Mouse (Mus musculus) olfactory bulb, adult 2 months (tissue): Measurements from ENCODE around the gene Jazf1.

Experiments used
- CTCF ChIP-seq: fragments of 200-500 bp; IDR thresholded peaks from 2 replicates; pipeline ENCODE4 v1.5.1; 2012; ENCODE audit warnings: low read depth, mild to moderate bottlenecking, low read length, moderate library complexity; ENCODE audit not compliant: insufficient read depth
- POLR2A ChIP-seq: fragments of 200-500 bp; IDR thresholded peaks from 2 replicates; pipeline ENCODE4 v1.6.1; 2012; ENCODE audit warnings: mild to moderate bottlenecking, low read depth, low read length, moderate library complexity; ENCODE audit not compliant: insufficient read depth

DNA sequence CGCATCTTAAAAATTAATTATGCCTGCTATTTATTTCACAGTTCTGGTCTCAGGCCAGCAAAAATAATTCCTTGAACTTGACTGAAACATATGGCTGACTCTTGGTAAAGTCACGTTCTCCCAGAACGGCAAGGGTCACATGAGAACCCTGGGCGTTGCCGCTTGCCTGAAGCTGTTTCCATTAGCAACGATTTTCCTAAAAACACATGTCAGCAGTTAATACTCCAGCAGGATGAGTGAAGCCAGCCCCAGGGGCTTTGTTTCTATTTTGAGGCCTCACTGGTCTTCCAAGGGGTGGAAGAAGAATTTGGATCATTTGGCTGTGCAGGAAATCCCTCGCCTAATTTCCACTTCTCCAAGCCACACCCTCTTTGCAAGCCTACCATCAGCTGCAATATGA is 206.5 kb downstream of the Jazf1 start:
- TF ChIP-seq CTCF, result no peak
- no peak for TF ChIP-seq POLR2A
